Mouse (Mus musculus) neutrophil, adult 5-6 weeks (primary cell): ENCODE data around the gene Gm3371. TPM values are rescaled to one million over a fixed set of nuclear protein-coding genes. Genes with fewer than 3 reads are reported as not detected.
"Not testable (repeated sequence)": the region's sequence is repeated elsewhere in the genome, so short reads cannot be mapped to it uniquely, and the experiment has no call there.

Source experiments
- ATAC-seq: fragments of 151-379, 151-347 bp; 2 replicates; pipeline ENCODE4 v1.8.0; 2017; ENCODE audit warnings: mild to moderate bottlenecking, moderate TSS enrichment; ENCODE audit not compliant: insufficient number of reproducible peaks, poor library complexity, low FRiP score, severe bottlenecking; ENCODE audit errors: extremely low read depth
- total RNA-seq: library from RNA; stranded (forward); fragments of 200-1000 nt; gene quantifications from 2 replicates; pipeline ENCODE4 v1.2.3, GENCODE M21; 2017

The Gm3371 gene
- not detected in 2 replicates for total RNA-seq

DNA sequence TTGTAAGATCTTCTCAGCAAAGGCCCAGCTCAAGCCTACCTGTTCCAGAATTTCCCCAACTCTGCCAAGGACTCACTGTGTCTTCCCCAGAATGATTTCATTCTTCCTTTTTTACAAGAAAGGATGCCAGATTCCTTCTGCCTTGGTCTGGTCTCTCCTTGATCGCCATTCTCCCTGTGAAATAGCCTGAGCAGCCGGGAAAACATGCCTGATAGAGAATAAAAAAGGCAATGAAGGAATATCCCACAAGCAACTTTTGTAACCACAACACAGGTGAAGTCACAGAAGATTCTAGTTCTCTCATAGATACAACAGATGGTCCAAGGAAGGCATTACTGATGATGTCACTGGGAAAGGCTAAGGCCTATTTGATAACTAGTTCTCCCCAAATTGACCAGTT lies at the start of gene Gm3371:
Gene Gm3371 (minus strand): TSS at position 101 of the 400 bp plus-strand sequence.
- not testable (repeated sequence) for ATAC-seq

DNA sequence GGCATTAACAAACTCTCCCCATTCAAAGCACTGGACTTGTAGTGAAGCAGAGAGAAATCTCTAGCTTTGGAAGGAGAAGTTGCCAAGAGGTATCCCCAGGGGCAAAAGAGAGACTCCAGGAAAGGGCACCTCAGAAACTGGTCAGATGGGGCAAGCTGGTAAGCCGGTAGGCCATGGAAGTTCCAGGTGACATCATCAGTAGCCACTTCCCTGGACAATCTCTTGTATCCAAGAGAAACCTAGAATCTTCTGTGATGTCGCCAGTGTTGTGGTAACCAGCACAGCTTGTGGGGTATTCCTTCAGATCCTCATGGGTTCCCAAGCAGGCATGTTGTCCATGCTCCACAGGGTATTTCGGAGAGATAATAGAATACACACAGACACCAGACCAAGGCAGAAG lies 22.8 kb upstream of the Gm3371 start, which contains the start of gene Gm8232:
Gene Gm8232 (plus strand): TSS at position 301 of the 400 bp plus-strand sequence.
- not testable (repeated sequence) for ATAC-seq

DNA sequence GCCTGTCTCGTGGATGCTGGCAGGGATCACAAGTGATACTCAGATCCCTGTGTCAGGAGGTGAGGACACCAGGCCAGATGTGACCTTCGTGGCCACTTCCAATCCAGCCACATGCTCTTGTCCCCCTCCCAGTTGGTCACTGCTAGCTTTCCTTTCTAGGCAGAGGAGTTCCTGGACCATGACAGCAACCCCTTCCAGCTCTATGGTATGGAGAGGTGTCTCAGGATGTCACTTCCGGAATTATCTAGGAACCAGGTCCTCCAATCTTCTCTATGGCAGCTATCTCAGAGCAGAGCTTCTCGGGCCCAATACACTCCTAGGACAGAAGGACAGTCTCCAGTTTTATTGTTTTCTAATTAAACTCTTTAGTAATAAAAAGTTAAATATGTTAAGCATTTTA lies 26.3 kb downstream of the Gm3371 start:
- not testable (repeated sequence) for ATAC-seq

DNA sequence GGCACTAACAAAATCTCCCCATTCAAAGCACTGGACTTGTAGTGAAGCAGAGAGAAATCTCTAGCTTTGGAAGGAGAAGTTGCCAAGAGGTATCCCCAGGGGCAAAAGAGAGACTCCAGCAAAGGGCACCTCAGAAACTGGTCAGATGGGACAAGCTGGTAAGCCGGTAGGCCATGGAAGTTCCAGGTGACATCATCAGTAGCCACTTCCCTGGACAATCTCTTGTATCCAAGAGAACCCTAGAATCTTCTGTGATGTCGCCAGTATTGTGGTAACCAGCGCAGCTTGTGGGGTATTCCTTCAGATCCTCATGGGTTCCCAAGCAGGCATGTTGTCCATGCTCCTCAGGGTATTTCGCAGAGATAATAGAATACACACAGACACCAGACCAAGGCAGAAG lies 45.4 kb downstream of the Gm3371 start, which contains the start of gene Gm8229:
Gene Gm8229 (plus strand): TSS at position 301 of the 400 bp plus-strand sequence.
- not testable (repeated sequence) for ATAC-seq

DNA sequence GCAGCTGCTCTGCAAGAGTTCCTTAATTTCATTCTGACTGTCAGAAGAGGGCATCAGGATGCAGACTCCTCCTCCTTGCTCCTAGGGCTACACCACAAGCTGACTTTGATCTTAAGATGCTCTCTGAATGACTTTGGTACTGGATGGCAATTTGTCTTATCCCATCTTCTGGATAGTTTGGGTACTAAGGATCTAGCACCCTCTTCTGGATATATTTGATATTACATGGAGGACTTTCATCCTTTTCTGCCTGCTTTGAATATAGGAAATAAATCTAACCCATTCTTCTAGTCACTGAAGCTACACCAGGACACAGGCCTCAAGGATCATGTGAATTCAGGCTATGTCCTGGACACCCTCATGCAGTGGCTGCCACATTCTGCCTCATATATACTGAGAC lies 48.2 kb downstream of the Gm3371 start:
- not testable (repeated sequence) for ATAC-seq

DNA sequence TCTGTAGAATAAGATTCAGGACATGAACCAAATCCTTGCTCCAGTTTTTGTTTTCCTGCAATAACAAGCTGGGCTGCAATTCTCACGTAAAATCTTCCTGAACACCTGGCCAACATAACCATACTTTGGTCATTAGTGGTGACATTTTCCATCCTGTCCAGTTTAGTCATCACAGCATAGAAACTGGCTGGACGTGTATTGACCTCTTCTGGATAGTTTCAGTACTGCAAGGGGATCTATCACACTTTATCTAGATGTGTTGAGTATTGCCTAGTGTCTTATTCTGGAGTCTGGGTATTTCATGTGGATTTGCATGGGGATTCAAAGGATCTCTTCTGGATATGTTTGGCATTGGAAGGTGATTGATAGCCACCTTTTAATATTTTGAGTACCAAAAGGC lies 49.1 kb downstream of the Gm3371 start:
- ATAC-seq: not testable (repeated sequence)

Other genes starting within 250 kb of the Gm3371 start
- not detected in 2 replicates for gene Gm8212, start 213.0 kb downstream of the Gm3371 start, total RNA-seq
- not detected in 2 replicates for gene 4930503E14Rik, start 197.4 kb downstream of the Gm3371 start, total RNA-seq
- not detected in 2 replicates for gene Gm8220, start 125.1 kb downstream of the Gm3371 start, total RNA-seq
- not detected in 2 replicates for gene Gm5930, start 72.1 kb downstream of the Gm3371 start, total RNA-seq
- not detected in 2 replicates for gene Gm8229, start 45.3 kb downstream of the Gm3371 start, total RNA-seq
- gene Gm8232, start 22.9 kb upstream of the Gm3371 start, total RNA-seq: not detected in 2 replicates
- gene BC061237, start 81.8 kb upstream of the Gm3371 start, total RNA-seq: not detected in 2 replicates
- gene Gm17093, start 107.6 kb upstream of the Gm3371 start, total RNA-seq: not detected in 2 replicates
- gene Gm8247, start 172.5 kb upstream of the Gm3371 start, total RNA-seq: not detected in 2 replicates
- not detected in 2 replicates for gene Gm5624, start 217.2 kb upstream of the Gm3371 start, total RNA-seq